Mouse (Mus musculus) T-helper 2 cell (primary cell): ENCODE data around the gene Gm13539.

Source experiments
- in situ Hi-C: fragments of 300-600 bp; cut with MboI, MseI; formaldehyde crosslinking; loops from one replicate; pipeline ENCODE4 v1.15.1; 2025; ENCODE audit warnings: high pct_unique_total_duplicates

The Gm13539 gene

DNA sequence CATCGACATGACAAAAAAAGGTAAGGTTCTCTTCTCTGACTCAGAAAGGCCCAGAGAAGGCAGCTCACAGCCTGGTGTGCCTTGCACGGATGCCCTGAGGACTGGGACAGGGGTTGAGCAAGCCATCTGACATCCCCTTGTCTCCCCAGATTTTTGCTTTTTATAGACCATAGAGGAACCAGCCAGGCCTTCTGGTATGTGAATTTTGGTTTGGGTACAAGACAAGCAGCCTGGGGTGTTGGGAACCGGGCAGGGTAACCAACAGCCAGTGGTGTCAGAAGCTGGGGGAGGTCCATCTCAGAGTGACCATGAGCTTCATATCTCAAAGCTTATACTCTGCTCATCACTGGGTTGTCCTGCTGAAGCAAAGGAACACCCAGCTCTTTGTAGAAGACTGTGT lies 42.7 kb downstream of the Gm13539 start:
- in situ Hi-C loops = loop anchor here (10.0 kb wide), 1 partner anchor 950 kb away; no protein-coding TSS in a partner anchor

GRCm38 (mm10) chr2:25828344-25828947 lies 46.4 kb downstream of the Gm13539 start:
- in situ Hi-C loops = loop anchor here (10.0 kb wide), 1 partner anchor 954 kb away; no protein-coding TSS in a partner anchor

- in situ Hi-C loops = no loop called here
Observed at GRCm38 (mm10) chr2:25830786-25831185, 48.7 kb downstream of the Gm13539 start.

- in situ Hi-C loops = no loop called here
Observed at GRCm38 (mm10) chr2:25836291-25836690, 54.2 kb downstream of the Gm13539 start.
